Mouse (Mus musculus): ENCODE measurements at regions not wholly inside any gene's neighbourhood (a gene's known extent, or its start where the extent isn't known, plus 50 kb on each side); places are given as distances from the start of the nearest gene placed in this dataset.
A peak's percentile ranks its signal among the peaks of the same experiment; 100 is the strongest.
"Not testable (repeated sequence)": the region's sequence is repeated elsewhere in the genome, so short reads cannot be mapped to it uniquely, and the experiment has no call there.

DNA sequence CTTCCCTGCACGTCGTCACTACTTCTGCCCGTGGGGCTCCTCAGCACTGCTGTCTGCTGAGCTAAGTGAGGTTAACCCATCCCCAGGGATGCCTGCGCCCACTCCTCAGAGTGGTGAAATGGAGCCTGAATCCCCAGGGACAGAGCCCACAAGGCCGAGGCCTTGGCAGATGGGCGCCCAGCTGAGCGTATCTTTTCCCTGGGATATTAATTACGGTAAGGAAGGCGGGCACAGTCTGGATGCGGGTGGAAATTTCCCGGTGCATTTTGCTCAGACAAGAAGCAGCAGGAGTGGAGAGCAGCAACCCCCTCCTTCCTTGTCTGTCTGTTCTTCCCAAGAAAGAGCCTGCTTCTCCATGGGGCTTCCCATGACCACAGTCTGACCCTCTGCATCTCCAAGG is 408.7 kb downstream of the Ptpru start:
- WGBS, result 23% methylated on average over 11 of the region's 11 CpGs
- H3K27ac ChIP-seq (ENCODE audit: insufficient read depth, low read depth, low read length), result no peak overlapping the region

DNA sequence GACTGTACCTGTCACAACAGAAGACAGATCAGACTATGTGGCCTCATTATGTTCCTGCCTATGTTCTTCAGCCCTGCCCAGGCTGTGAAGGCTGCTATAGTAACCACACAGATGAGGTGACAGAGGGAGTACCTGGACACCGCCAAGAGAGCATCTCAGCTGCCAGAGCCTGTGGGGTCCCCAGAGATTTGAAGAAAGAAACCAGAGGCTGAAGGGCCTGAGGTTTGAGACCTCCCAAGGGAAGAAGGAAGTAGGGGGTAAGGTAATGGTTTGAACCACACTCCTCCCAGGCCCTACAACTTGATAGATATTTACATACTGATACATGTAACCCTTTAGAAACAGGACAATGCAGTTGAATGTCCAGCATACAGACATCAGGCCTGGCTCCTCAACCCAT is 407.7 kb downstream of the Ptpru start:
- no peak overlapping the region for H3K4me3 ChIP-seq (ENCODE audit: insufficient read depth, low read depth, low read length)
- no peak overlapping the region for H3K27ac ChIP-seq (ENCODE audit: insufficient read depth, low read depth, low read length)
- 88% methylated on average over 1 of the region's 1 CpGs for WGBS
- H3K4me1 ChIP-seq (ENCODE audit: control insufficient read depth, insufficient read depth, low read length), result peaks cover 31% of the 10 kb centered on the region
- TF ChIP-seq CTCF (IDR thresholded peaks at IDR 0.05; ENCODE audit: insufficient read depth, low read depth, low read length) (no peak), POLR2A (IDR thresholded peaks at IDR 0.05; ENCODE audit: insufficient read depth, low read depth, low read length) (no peak)

More for the DNA sequence above, 408.7 kb downstream of the Ptpru start:
- Histone ChIP-seq H3K4me1 (ENCODE audit: control insufficient read depth, insufficient read depth, low read length) (peaks cover 28% of the 10 kb centered on the region), H3K4me3 (ENCODE audit: insufficient read depth, low read depth, low read length) (no peak overlapping the region)
- TF ChIP-seq CTCF (IDR thresholded peaks at IDR 0.05; ENCODE audit: insufficient read depth, low read depth, low read length) (no peak), POLR2A (IDR thresholded peaks at IDR 0.05; ENCODE audit: insufficient read depth, low read depth, low read length) (no peak)

DNA sequence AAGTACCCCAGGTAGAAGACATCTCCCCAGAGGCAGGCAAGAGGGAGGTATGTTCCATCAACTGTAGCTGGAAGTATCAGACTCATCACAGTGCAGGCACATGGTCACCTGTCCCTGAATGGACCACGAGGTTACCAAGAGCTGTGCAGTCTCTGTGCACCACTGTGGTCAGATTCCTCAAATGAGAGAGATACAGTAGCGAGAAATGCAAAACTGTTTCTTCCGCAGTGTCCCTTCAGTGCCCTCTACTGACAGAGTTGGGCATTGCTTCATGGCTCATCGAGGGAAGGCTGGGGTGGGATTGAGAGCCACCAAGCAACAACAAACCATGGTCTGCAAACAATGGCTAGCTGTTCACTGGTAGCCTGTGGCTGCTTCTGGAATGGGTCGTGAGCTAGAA is 406.9 kb downstream of the Ptpru start:
- TF ChIP-seq CTCF (IDR thresholded peaks at IDR 0.05; ENCODE audit: insufficient read depth, low read depth, low read length) (peak; percentile 57), POLR2A (IDR thresholded peaks at IDR 0.05; ENCODE audit: insufficient read depth, low read depth, low read length) (no peak)
- no peak overlapping the region for H3K27ac ChIP-seq (ENCODE audit: insufficient read depth, low read depth, low read length)
- WGBS, result 2% methylated on average over 5 of the region's 5 CpGs

DNA sequence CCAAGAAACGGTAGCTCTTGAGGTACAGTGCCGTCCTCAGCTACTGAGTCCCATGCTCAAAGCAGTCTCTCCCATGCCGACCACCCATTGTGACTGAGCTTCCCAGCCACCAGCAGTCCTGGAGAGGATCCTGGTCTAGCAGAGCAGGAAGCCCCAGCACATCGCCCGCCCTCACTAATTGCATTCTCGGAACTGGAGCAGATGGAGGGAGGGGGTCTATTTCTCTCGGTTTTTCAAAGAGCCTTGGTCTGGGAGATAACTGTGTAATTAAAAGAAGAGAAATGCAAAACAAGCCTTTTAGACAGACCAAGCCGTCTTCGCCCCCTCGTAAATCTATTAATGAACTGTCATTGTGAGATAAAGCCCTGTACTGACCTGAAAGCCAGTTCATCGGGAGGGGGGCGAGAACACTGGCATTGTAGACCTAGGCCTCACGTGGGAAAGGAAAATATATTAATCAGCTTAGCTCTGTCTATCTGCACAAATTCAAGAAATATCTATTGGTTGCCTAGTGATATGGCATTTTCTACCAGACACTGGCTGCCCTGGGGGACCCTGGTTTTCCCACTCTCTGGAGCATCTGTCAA is 405.4 kb downstream of the Ptpru start:
- H3K27ac ChIP-seq (ENCODE audit: insufficient read depth, low read depth, low read length), result no peak overlapping the region
- 53% methylated on average over 13 of the region's 13 CpGs for WGBS
- H3K4me1 ChIP-seq (ENCODE audit: control insufficient read depth, insufficient read depth, low read length), result peaks cover 33% of the 10 kb centered on the region
- no peak for TF ChIP-seq POLR2A (IDR thresholded peaks at IDR 0.05; ENCODE audit: insufficient read depth, low read depth, low read length)
- no peak for TF ChIP-seq CTCF (IDR thresholded peaks at IDR 0.05; ENCODE audit: insufficient read depth, low read depth, low read length)
- no peak overlapping the region for H3K4me3 ChIP-seq (ENCODE audit: insufficient read depth, low read depth, low read length)

More for the DNA sequence above, 406.9 kb downstream of the Ptpru start:
- Histone ChIP-seq H3K4me1 (ENCODE audit: control insufficient read depth, insufficient read depth, low read length) (peaks cover 33% of the 10 kb centered on the region), H3K4me3 (ENCODE audit: insufficient read depth, low read depth, low read length) (no peak overlapping the region)

DNA sequence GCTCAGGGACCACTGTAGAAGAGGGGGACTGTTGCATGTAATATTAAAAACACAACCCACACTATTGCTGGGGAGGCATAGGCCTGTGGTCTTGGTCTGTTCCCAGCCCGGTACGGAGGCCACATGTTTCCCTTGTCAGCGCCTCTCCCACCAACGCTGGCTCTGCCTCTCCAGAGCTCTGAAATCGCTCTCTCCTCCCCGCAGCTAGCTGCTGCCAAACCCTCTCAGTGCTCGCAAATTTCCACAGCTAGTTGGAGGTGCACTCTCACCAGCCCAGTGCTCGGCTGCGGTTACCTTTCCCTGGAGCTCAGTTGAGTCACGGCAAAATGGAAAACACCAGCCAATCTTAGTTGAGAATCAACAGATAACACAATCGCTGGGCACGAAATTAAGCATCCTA is 402.9 kb downstream of the Ptpru start:
- H3K4me1 ChIP-seq (ENCODE audit: control insufficient read depth, insufficient read depth, low read length), result peaks cover 12% of the 10 kb centered on the region
- no peak overlapping the region for H3K27ac ChIP-seq (ENCODE audit: insufficient read depth, low read depth, low read length)
- 53% methylated on average over 12 of the region's 12 CpGs for WGBS
- TF ChIP-seq POLR2A (IDR thresholded peaks at IDR 0.05; ENCODE audit: insufficient read depth, low read depth, low read length) (no peak), CTCF (IDR thresholded peaks at IDR 0.05; ENCODE audit: insufficient read depth, low read depth, low read length) (no peak)
- H3K4me3 ChIP-seq (ENCODE audit: insufficient read depth, low read depth, low read length), result no peak overlapping the region

DNA sequence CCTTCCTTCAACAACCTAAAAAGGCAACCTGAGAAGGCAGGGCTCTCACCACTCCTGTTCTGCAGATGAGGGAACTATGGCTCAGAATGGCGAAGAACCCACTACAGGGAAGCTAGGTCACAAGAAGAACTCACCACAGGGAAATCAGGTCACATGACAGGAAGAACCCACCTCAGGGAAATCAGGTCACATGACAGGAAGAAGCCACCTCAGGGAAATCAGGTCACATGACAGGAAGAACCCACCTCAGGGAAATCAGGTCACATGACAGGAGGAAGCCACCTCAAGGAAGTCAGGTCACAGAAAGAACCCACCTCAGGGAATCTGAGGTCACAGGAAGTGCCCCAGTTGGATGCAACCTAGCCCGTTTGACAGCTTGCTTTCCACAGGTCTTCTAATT is 399.7 kb downstream of the Ptpru start:
- TF ChIP-seq POLR2A (IDR thresholded peaks at IDR 0.05; ENCODE audit: insufficient read depth, low read depth, low read length) (no peak), CTCF (IDR thresholded peaks at IDR 0.05; ENCODE audit: insufficient read depth, low read depth, low read length) (no peak)
- H3K4me3 ChIP-seq (ENCODE audit: insufficient read depth, low read depth, low read length), result no peak overlapping the region
- H3K4me1 ChIP-seq (ENCODE audit: control insufficient read depth, insufficient read depth, low read length), result peaks cover 5% of the 10 kb centered on the region; the same call in 1 of the 2 replicates
- H3K27ac ChIP-seq (ENCODE audit: insufficient read depth, low read depth, low read length), result no peak overlapping the region
- 93% methylated on average over 2 of the region's 2 CpGs for WGBS

DNA sequence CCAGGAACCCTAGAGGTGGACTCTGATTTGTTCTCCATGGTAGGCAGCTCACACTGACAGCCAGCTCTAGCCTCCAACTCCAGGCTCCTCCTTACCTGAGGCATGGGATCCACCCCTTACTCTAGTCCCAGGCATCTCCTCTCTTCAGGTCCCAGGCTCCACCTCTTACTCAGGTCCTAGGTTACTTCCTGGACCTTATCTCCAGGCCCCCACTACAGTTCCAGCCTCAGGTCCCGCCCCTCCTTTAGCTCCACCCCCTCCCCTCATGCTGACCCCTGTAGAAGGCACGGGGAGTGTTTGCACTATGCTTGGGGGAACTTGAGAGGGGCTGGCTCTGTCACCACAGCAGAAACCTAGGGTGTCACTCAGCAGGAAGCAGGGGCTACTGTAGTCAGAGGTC is 399.2 kb downstream of the Ptpru start:
- Histone ChIP-seq H3K27ac (ENCODE audit: insufficient read depth, low read depth, low read length) (no peak overlapping the region), H3K4me1 (ENCODE audit: control insufficient read depth, insufficient read depth, low read length) (peaks cover 5% of the 10 kb centered on the region; the same call in 1 of the 2 replicates), H3K4me3 (ENCODE audit: insufficient read depth, low read depth, low read length) (no peak overlapping the region)
- TF ChIP-seq POLR2A (IDR thresholded peaks at IDR 0.05; ENCODE audit: insufficient read depth, low read depth, low read length), result no peak
- no peak for TF ChIP-seq CTCF (IDR thresholded peaks at IDR 0.05; ENCODE audit: insufficient read depth, low read depth, low read length)
- WGBS, result 73% methylated on average over 2 of the region's 2 CpGs

DNA sequence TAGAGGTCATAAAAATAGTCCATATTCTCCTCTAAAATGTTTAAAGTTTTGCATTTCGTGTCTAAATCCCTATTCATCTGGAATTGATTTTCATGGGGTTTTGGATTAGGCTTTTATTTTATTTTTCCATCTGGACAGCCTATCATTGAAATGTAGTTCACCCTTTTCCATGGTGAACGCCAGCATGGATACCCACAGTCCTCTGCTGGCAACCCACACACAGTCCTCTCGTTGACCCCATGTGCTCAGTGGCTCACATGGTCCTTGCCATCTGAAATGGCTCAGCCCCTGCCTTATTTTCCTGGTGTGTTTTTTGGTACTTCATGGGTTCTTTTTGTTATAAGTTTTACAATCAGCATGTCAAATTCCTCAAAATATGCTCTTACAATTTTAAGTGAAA is 397.2 kb downstream of the Ptpru start:
- H3K27ac ChIP-seq (ENCODE audit: insufficient read depth, low read depth, low read length), result no peak overlapping the region
- TF ChIP-seq CTCF (IDR thresholded peaks at IDR 0.05; ENCODE audit: insufficient read depth, low read depth, low read length) (no peak), POLR2A (IDR thresholded peaks at IDR 0.05; ENCODE audit: insufficient read depth, low read depth, low read length) (no peak)
- H3K4me1 ChIP-seq (ENCODE audit: control insufficient read depth, insufficient read depth, low read length), result no peaks in the 10 kb centered on the region
- 81% methylated on average over 3 of the region's 3 CpGs for WGBS
- H3K4me3 ChIP-seq (ENCODE audit: insufficient read depth, low read depth, low read length), result no peak overlapping the region

DNA sequence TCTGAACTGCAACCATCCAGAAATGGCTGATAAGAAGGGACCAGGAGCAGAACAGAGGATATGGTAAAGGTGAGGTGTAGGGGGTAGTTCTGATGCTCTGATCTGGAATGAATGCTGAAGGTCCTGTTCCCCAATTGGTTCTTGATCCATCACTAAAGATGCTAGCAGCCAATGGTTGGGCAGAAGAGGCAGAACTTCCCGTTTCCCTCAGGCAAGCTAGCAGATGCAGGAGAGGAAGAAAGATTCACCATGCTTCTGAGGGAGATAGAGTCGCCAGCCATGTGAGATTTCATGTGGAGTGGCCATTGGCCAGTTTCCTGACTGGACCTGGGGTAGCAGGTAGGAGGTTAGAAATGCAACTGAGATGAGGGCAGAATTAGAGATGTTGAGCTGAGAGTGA is 394.6 kb downstream of the Ptpru start:
- Histone ChIP-seq H3K27ac (ENCODE audit: insufficient read depth, low read depth, low read length) (no peak overlapping the region), H3K4me1 (ENCODE audit: control insufficient read depth, insufficient read depth, low read length) (no peaks in the 10 kb centered on the region), H3K4me3 (ENCODE audit: insufficient read depth, low read depth, low read length) (no peak overlapping the region)
- 80% methylated on average over 2 of the region's 2 CpGs for WGBS
- TF ChIP-seq POLR2A (IDR thresholded peaks at IDR 0.05; ENCODE audit: insufficient read depth, low read depth, low read length) (no peak), CTCF (IDR thresholded peaks at IDR 0.05; ENCODE audit: insufficient read depth, low read depth, low read length) (no peak)

DNA sequence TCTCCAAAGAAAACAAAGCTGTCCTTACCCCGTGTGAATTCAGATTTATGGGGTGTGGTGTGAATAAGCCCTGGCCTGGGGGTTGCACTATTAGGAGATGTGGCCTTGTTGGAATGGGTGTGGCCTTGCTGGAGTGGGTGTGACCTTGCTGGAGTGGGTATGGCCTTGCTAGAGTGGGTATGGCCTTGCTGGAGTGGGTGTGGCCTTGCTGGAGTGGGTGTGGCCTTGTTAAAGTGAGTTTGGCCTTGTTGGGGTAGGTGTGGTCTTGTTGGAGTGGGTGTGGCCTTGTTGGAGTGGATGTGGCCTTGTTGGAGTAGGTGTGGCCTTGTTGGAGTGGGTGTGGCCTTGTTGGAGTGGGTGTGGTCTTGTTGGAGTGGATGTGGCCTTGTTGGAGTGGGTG is 387.8 kb downstream of the Ptpru start:
- H3K27ac ChIP-seq (ENCODE audit: insufficient read depth, low read depth, low read length); H3K4me3 ChIP-seq (ENCODE audit: insufficient read depth, low read depth, low read length); H3K4me1 ChIP-seq (ENCODE audit: control insufficient read depth, insufficient read depth, low read length): not testable (repeated sequence)
- 82% methylated on average over 1 of the region's 1 CpGs for WGBS
